Mouse (Mus musculus): ENCODE data around the gene Sh3kbp1.

The Sh3kbp1 gene

GRCm38 (mm10) chrX:159735513-159736099 lies 108.5 kb downstream of the Sh3kbp1 start:
- no peak for DNase-seq (ENCODE audit: low spot score in 2 of 2)

- no peak for DNase-seq (ENCODE audit: low spot score in 2 of 2)
Observed at GRCm38 (mm10) chrX:159737344-159737743, 110.3 kb downstream of the Sh3kbp1 start.

GRCm38 (mm10) chrX:159744035-159744434 lies 117.0 kb downstream of the Sh3kbp1 start:
- DNase-seq (ENCODE audit: low spot score in 2 of 2), result no peak

GRCm38 (mm10) chrX:159744620-159745019 lies 117.5 kb downstream of the Sh3kbp1 start:
- DNase-seq (ENCODE audit: low spot score in 2 of 2), result no peak

GRCm38 (mm10) chrX:159751834-159752233 lies 124.8 kb downstream of the Sh3kbp1 start:
- DNase-seq (ENCODE audit: low spot score in 2 of 2), result no peak

- no peak for DNase-seq (ENCODE audit: low spot score in 2 of 2)
Observed at GRCm38 (mm10) chrX:159756261-159756660, 129.2 kb downstream of the Sh3kbp1 start.

- no peak for DNase-seq (ENCODE audit: low spot score in 2 of 2)
Observed at GRCm38 (mm10) chrX:159756901-159757821, 130.1 kb downstream of the Sh3kbp1 start.

- no peak for DNase-seq (ENCODE audit: low spot score in 2 of 2)
Observed at GRCm38 (mm10) chrX:159757854-159758540, 130.9 kb downstream of the Sh3kbp1 start.

- DNase-seq (ENCODE audit: low spot score in 2 of 2), result no peak
Observed at GRCm38 (mm10) chrX:159763801-159764200, 136.7 kb downstream of the Sh3kbp1 start.

- DNase-seq (ENCODE audit: low spot score in 2 of 2), result no peak
Observed at GRCm38 (mm10) chrX:159765850-159766249, 138.8 kb downstream of the Sh3kbp1 start.

- no peak for DNase-seq (ENCODE audit: low spot score in 2 of 2)
Observed at GRCm38 (mm10) chrX:159769005-159769404, 141.9 kb downstream of the Sh3kbp1 start.

GRCm38 (mm10) chrX:159769773-159770172 lies 142.7 kb downstream of the Sh3kbp1 start:
- no peak for DNase-seq (ENCODE audit: low spot score in 2 of 2)

- DNase-seq (ENCODE audit: low spot score in 2 of 2), result no peak
Observed at GRCm38 (mm10) chrX:159772137-159772536, 145.1 kb downstream of the Sh3kbp1 start.

GRCm38 (mm10) chrX:159775042-159775441 lies 148.0 kb downstream of the Sh3kbp1 start:
- no peak for DNase-seq (ENCODE audit: low spot score in 2 of 2)

GRCm38 (mm10) chrX:159778787-159779186 lies 151.7 kb downstream of the Sh3kbp1 start:
- no peak for DNase-seq (ENCODE audit: low spot score in 2 of 2)

GRCm38 (mm10) chrX:159790516-159790915 lies 163.4 kb downstream of the Sh3kbp1 start:
- DNase-seq (ENCODE audit: low spot score in 2 of 2), result no peak

- DNase-seq (ENCODE audit: low spot score in 2 of 2), result no peak
Observed at GRCm38 (mm10) chrX:159795603-159796002, 168.5 kb downstream of the Sh3kbp1 start.

GRCm38 (mm10) chrX:159804371-159804770 lies 177.3 kb downstream of the Sh3kbp1 start:
- DNase-seq (ENCODE audit: low spot score in 2 of 2), result no peak

GRCm38 (mm10) chrX:159809510-159809909 lies 182.4 kb downstream of the Sh3kbp1 start:
- no peak for DNase-seq (ENCODE audit: low spot score in 2 of 2)

- no peak for DNase-seq (ENCODE audit: low spot score in 2 of 2)
Observed at GRCm38 (mm10) chrX:159810469-159810868, 183.4 kb downstream of the Sh3kbp1 start.

GRCm38 (mm10) chrX:159817508-159817907 lies 190.4 kb downstream of the Sh3kbp1 start:
- DNase-seq (ENCODE audit: low spot score in 2 of 2), result no peak

- no peak for DNase-seq (ENCODE audit: low spot score in 2 of 2)
Observed at GRCm38 (mm10) chrX:159828135-159828534, 201.1 kb downstream of the Sh3kbp1 start.
